Mouse (Mus musculus) megakaryocyte-erythroid progenitor cell, adult 5 weeks (primary cell): ENCODE results near the gene Gng2. TPM values are rescaled to one million over a fixed set of nuclear protein-coding genes. Genes with fewer than 3 reads are reported as not detected.

Source experiments
- polyA plus RNA-seq: library from polyadenylated mRNA; stranded (reverse); fragments of >175 nt; gene quantifications from 2 replicates; pipeline ENCODE4 v1.2.3, GENCODE M21; 2012

The Gng2 gene
- polyA plus RNA-seq = 4.1 and 4.5 TPM in 2 replicates

GRCm38 (mm10) chr14:19977271-19978024 lies at the start of gene Gng2:
Gene Gng2 (minus strand): TSS chr14:19977627.

GRCm38 (mm10) chr14:19823321-19824142 lies 153.9 kb downstream of the Gng2 start, which contains the start of gene Rtraf:
Gene Rtraf (minus strand): TSS chr14:19823824.

Other genes with a start within 250 kb of the Gng2 start
- 0.51 and 0.66 TPM in 2 replicates for gene Nid2, start 226.4 kb downstream of the Gng2 start, polyA plus RNA-seq
- 231 and 294 TPM in 2 replicates for gene Rtraf, start 153.8 kb downstream of the Gng2 start, polyA plus RNA-seq
- 6.1 and 6.4 TPM in 2 replicates for gene Saysd1, start 160.9 kb upstream of the Gng2 start, polyA plus RNA-seq
- gene Kcnk5, start 204.2 kb upstream of the Gng2 start, polyA plus RNA-seq = 3.9 and 6.1 TPM in 2 replicates